Mouse (Mus musculus) lung, postnatal 0 days (tissue): Measurements from ENCODE around the gene Rnasek. TPM values are rescaled to one million over a fixed set of nuclear protein-coding genes. Genes with fewer than 3 reads are reported as not detected.

Experiments used
- ATAC-seq: fragments of 200-750 bp; cut with Nextera tagmentation; 2 replicates; pipeline ENCODE4 v1.8.0; 2017; ENCODE audit warnings: moderate library complexity
- DNase-seq: peaks from one replicate; pipeline ENCODE4 v3.0.0-alpha.2; 2016; ENCODE audit warnings: low spot score
- H3K27ac ChIP-seq: fragments of 300-500 bp; sonication (generic); 2 replicates; pipeline ENCODE4 v1.5.1; 2014; ENCODE audit warnings: antibody characterized with exemption, mild to moderate bottlenecking, low read length, mixed read lengths
- H3K27me3 ChIP-seq: fragments of 300-500 bp; sonication (generic); replicated peaks from 2 replicates; pipeline ENCODE4 v1.6.1; 2014; ENCODE audit warnings: low read length, mixed read lengths; ENCODE audit not compliant: insufficient read depth
- H3K36me3 ChIP-seq: fragments of 300-500 bp; sonication (generic); 2 replicates; pipeline ENCODE4 v1.6.1; 2014; ENCODE audit warnings: low read length, mixed read lengths; ENCODE audit not compliant: insufficient read depth
- H3K4me1 ChIP-seq: fragments of 300-500 bp; sonication (generic); 2 replicates; pipeline ENCODE4 v1.6.1; 2014; ENCODE audit warnings: antibody characterized with exemption, low read depth, low read length, mixed read lengths; ENCODE audit not compliant: insufficient read depth
- H3K4me2 ChIP-seq: fragments of 300-500 bp; sonication (generic); replicated peaks from 2 replicates; pipeline ENCODE4 v1.6.1; 2014; ENCODE audit warnings: low read depth, mild to moderate bottlenecking, low read length, moderate library complexity, mixed read lengths
- H3K4me3 ChIP-seq: fragments of 300-500 bp; sonication (generic); 2 replicates; pipeline ENCODE4 v1.5.1; 2014; ENCODE audit warnings: low read depth, low read length
- H3K9ac ChIP-seq: fragments of 300-500 bp; sonication (generic); replicated peaks from 2 replicates; pipeline ENCODE4 v1.6.1; 2014; ENCODE audit warnings: low read depth, mild to moderate bottlenecking
- H3K9me3 ChIP-seq: fragments of 300-500 bp; sonication (generic); 2 replicates; pipeline ENCODE4 v1.6.1; 2016; ENCODE audit warnings: low read length, mixed read lengths
- CTCF ChIP-seq: IDR thresholded peaks from 2 replicates; pipeline ENCODE4 v1.5.1; 2016; ENCODE audit warnings: antibody characterized with exemption, mild to moderate bottlenecking
- EP300 ChIP-seq: IDR thresholded peaks from 2 replicates; pipeline ENCODE4 v1.6.1; 2016; ENCODE audit warnings: antibody characterized with exemption, mild to moderate bottlenecking, control low read depth
- WGBS: fragments of 180-500 bp; shearing (Covaris S2); extraction: QIAGEN DNeasy Blood & Tissue Kit; methylation state at CpG from one replicate; pipeline ENCODE4 v1.1.7; 2014; 5-methylcytosine and 5-hydroxymethylcytosine counted together
- polyA plus RNA-seq: library from polyadenylated mRNA; unstranded; fragments of >200 nt; fragmentation: Nextera tagmentation; extraction: Ambion mirVana; gene quantifications from 2 replicates; pipeline ENCODE4 v1.2.1, GENCODE M21; 2015

The Rnasek gene
- polyA plus RNA-seq, 1 experiment from 2014 or later: 484 TPM

DNA sequence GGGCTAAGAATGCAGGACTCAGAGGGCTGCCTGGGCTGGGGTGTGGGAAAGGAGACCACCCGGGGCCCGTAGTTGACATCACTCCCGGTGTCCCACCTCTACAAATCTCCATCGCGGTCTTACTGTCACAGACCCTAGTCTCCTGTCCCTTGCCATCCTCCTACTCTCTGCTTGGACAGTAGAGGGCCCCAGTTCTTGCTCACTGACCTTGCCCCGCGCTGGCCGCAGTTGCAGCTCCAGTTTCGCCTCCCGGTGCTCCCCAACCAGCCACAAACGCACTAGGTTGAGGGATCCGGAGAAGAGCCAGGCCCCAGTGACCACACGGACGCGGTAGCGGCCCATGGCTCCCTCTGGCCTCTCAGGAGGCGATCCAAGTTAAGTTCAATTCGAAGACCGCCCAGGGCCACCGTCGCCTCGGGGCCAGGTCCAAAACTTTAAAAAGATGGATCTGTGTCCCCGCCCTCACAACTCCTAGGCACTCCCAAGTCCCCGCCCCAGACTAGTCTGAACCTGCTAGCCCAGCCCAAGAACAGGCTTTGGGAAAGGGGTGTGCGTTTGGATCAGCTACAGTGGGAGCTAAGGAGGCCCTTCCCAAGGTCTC is 15.4 kb upstream of the Rnasek start, which contains the start of gene Alox12:
Gene Alox12, minus strand, starts transcription at position 423 of the 601 bp plus-strand sequence.
- H3K4me3 ChIP-seq: peak within 1 kb of the TSS; percentile 31
- peak; percentile 69 for DNase-seq

DNA sequence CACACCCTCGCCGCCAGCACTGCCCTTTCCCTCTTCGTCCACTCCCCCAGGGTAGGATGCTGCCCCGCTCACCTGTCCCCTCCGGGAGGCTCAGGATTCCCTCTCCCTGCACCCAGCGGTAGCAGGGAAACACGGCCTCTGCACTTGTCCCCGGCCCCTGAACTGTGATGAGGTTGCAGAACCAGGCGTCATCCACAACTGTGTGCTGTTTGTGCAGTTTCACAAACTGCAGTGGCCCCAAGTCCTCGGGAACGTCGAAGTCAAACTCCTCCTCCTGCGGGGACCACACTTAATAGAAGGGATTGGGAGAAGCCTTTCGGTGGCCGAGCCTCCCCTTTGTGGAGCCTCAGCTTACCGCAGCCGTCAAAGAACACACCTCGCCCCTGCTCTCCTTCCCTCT is 14.7 kb upstream of the Rnasek start:
- Histone ChIP-seq H3K36me3 (no peaks in the 10 kb centered on the region), H3K9ac (no peak overlapping the region), H3K27ac (no peak overlapping the region), H3K4me2 (peak overlapping the region; percentile 54), H3K9me3 (no peaks in the 10 kb centered on the region), H3K4me3 (peak overlapping the region; percentile 31), H3K27me3 (peaks cover 8% of the 10 kb centered on the region; the same call in 1 of the 2 replicates), H3K4me1 (no peaks in the 10 kb centered on the region; the same call in 1 of the 2 replicates)
- TF ChIP-seq CTCF (no peak), EP300 (no peak)
- DNase-seq: no peak
- 4% methylated on average over 18 of the region's 18 CpGs for WGBS
- ATAC-seq: no peak; the same call in 1 of the 2 replicates

More for the DNA sequence above, 15.4 kb upstream of the Rnasek start, which contains the start of gene Alox12:
- Histone ChIP-seq H3K36me3 (no peaks in the 10 kb centered on the region), H3K4me2 (peak within 1 kb of the TSS; percentile 54), H3K9me3 (no peaks in the 10 kb centered on the region), H3K4me1 (no peaks in the 10 kb centered on the region; the same call in 1 of the 2 replicates), H3K27me3 (peaks cover 8% of the 10 kb centered on the region; the same call in 1 of the 2 replicates), H3K9ac (no peak within 1 kb of the TSS), H3K27ac (no peak within 1 kb of the TSS)
- 2% methylated on average over 25 of the region's 25 CpGs for WGBS
- peak; percentile 76 for ATAC-seq
- TF ChIP-seq CTCF (peak; percentile 69), EP300 (no peak)

DNA sequence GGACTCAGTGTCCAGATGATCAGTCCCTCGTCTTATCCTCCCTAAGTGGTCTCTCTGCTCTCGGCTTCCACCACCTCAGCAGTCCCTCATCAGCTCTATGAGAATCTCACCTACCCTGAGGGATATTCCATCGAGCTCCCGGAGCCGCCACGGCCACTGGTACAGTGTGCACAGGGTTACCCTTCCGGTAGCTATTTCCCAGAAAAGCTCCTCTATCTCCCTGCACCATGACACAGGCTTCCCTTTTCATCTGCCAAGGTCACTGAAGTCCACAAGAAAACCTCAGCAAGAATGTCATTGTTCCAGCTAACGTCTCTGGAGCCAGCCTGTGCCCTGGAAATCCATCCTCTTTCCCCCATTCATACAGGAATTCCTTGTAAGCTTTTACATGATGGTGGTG is 12.2 kb upstream of the Rnasek start:
- Histone ChIP-seq H3K9me3 (no peaks in the 10 kb centered on the region), H3K27me3 (peaks cover 8% of the 10 kb centered on the region; the same call in 1 of the 2 replicates), H3K4me1 (no peaks in the 10 kb centered on the region; the same call in 1 of the 2 replicates), H3K4me2 (no peak overlapping the region), H3K4me3 (no peak overlapping the region), H3K9ac (no peak overlapping the region), H3K36me3 (no peaks in the 10 kb centered on the region), H3K27ac (no peak overlapping the region)
- DNase-seq: no peak
- TF ChIP-seq CTCF: no peak
- TF ChIP-seq EP300: no peak
- no peak for ATAC-seq
- WGBS: 71% methylated on average over 8 of the region's 8 CpGs

DNA sequence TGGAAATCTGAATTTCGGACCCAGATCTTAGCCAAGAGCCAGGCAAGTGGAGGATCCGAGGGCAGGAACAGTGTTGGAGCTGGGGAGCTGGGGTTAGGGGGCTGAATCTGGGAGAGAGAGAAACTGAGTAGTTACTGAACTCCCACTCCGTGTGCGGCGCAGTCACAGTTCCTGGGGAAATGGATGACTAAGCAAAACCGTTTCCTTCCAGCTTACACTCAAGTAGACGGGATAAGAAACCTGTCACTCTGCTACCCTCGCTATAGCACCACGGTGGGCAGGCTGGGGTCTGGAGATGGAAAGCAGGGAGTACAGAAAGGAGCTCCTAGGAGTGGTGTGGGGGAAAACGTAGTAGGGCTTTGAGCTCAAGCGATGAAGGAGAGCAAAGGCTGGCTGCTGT is 10.5 kb upstream of the Rnasek start:
- H3K4me1 ChIP-seq: no peaks in the 10 kb centered on the region; the same call in 1 of the 2 replicates
- H3K27ac ChIP-seq: no peak overlapping the region
- DNase-seq (no peak), ATAC-seq (no peak)
- no peak for TF ChIP-seq EP300
- TF ChIP-seq CTCF: no peak
- no peak overlapping the region for H3K9ac ChIP-seq
- 53% methylated on average over 11 of the region's 11 CpGs for WGBS
- no peaks in the 10 kb centered on the region for H3K36me3 ChIP-seq
- H3K4me2 ChIP-seq: no peak overlapping the region
- H3K4me3 ChIP-seq: no peak overlapping the region
- peaks cover 8% of the 10 kb centered on the region; the same call in 1 of the 2 replicates for H3K27me3 ChIP-seq
- no peaks in the 10 kb centered on the region for H3K9me3 ChIP-seq

DNA sequence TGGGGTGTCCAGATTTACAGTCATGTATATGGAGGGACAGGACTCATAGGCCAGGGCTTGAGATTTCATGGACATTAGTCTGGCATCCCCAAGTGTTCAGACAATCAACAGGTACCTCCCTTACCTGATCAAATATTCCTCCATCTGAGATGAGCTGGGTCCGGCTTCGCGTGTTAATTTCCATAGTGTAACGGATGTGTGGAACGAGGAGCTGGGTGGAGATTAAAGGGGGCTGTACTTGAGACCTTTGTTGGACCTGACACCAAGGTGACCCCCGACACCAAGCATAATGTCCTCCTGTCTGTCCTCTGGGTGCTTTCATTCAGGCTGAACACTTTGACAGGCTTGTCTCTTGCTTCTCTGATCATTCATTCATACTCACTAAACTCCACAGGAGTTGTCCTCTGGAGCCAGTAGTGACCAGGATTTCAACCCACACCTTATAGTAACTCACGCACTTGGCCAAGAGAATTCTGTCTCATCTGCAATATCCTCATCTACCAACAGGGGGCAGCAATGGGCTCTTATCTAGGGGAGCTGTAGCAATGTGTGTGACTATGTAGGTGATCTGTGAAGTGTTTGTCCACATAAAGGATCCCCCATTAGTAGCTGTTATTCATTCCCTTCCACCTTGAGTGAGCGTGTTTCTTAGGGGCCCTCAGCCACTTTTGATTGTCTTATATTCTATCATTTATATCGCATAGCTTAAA is 7.6 kb upstream of the Rnasek start:
- no peak overlapping the region for H3K4me2 ChIP-seq
- H3K27ac ChIP-seq: no peak overlapping the region
- H3K9ac ChIP-seq: no peak overlapping the region
- no peaks in the 10 kb centered on the region for H3K4me1 ChIP-seq
- H3K9me3 ChIP-seq: no peaks in the 10 kb centered on the region
- TF ChIP-seq CTCF (peak; percentile 89), EP300 (no peak)
- H3K27me3 ChIP-seq: no peaks in the 10 kb centered on the region
- 49% methylated on average over 9 of the region's 9 CpGs for WGBS
- DNase-seq (peak; percentile 70), ATAC-seq (peak; percentile 49)
- H3K36me3 ChIP-seq: no peaks in the 10 kb centered on the region
- no peak overlapping the region for H3K4me3 ChIP-seq

DNA sequence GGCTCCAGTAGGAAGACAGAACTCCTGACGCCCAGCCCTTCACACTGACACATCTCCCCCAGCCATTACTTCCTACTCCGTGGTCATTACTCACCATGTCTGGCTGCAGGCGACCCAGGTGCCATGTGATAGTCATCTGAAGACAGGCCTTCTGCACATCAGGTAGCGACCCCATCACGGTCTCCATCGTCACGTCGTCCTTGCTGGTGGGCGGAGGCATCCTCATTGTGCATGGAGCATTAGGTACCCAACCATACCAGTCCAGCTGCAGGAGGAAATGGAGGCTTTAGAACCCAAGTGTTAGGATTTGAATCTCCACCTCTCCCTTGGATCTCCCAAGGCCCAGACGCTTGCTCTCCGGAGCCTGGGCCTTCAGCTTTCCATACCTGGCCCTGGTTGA is 2.9 kb upstream of the Rnasek start:
- 70% methylated on average over 11 of the region's 11 CpGs for WGBS
- Histone ChIP-seq H3K9ac (no peak overlapping the region), H3K9me3 (no peaks in the 10 kb centered on the region), H3K27ac (no peak overlapping the region), H3K36me3 (no peaks in the 10 kb centered on the region), H3K27me3 (no peaks in the 10 kb centered on the region), H3K4me1 (peaks cover 11% of the 10 kb centered on the region), H3K4me2 (no peak overlapping the region), H3K4me3 (no peak overlapping the region)
- ATAC-seq (no peak), DNase-seq (no peak)
- no peak for TF ChIP-seq EP300
- TF ChIP-seq CTCF: no peak
